Mouse (Mus musculus) testis, adult 2 months (tissue): ENCODE measurements around the gene Slc9a8. TPM values are rescaled to one million over a fixed set of nuclear protein-coding genes. Genes with fewer than 3 reads are reported as not detected.

Source experiments
- H3K27ac ChIP-seq: fragments of 200-500 bp; 2 replicates; pipeline ENCODE4 v1.5.1; 2012; ENCODE audit warnings: low read depth, low read length; ENCODE audit not compliant: control insufficient read depth, insufficient read depth
- H3K27me3 ChIP-seq: fragments of 200-500 bp; 2 replicates; pipeline ENCODE4 v1.6.1; 2012; ENCODE audit warnings: mild to moderate bottlenecking, low read length, moderate library complexity; ENCODE audit not compliant: control insufficient read depth, insufficient read depth
- H3K36me3 ChIP-seq: fragments of 200-500 bp; 2 replicates; pipeline ENCODE4 v1.6.1; 2012; ENCODE audit warnings: mild to moderate bottlenecking, low read length; ENCODE audit not compliant: control insufficient read depth, insufficient read depth
- H3K4me1 ChIP-seq: fragments of 200-500 bp; 2 replicates; pipeline ENCODE4 v1.6.1; 2012; ENCODE audit warnings: low read length; ENCODE audit not compliant: control insufficient read depth, insufficient read depth
- H3K4me3 ChIP-seq: fragments of 200-500 bp; 2 replicates; pipeline ENCODE4 v1.5.1; 2012; ENCODE audit warnings: low read depth, mild to moderate bottlenecking, low read length, moderate library complexity, mixed read lengths; ENCODE audit not compliant: control insufficient read depth
- CTCF ChIP-seq: fragments of 200-500 bp; IDR thresholded peaks from 2 replicates; pipeline ENCODE4 v1.5.1; 2012; ENCODE audit warnings: low read depth, mild to moderate bottlenecking, inconsistent platforms, low read length, moderate library complexity; ENCODE audit not compliant: control insufficient read depth, insufficient read depth, insufficient replicate concordance
- POLR2A ChIP-seq: fragments of 200-500 bp; IDR thresholded peaks from 2 replicates; pipeline ENCODE4 v1.6.1; 2012; ENCODE audit warnings: low read depth, mild to moderate bottlenecking, inconsistent platforms, low read length, moderate library complexity; ENCODE audit not compliant: control insufficient read depth
- polyA plus RNA-seq: library from polyadenylated mRNA; depleted of rRNA; stranded (reverse); fragments of >200 nt; gene quantifications from 2 replicates; pipeline ENCODE4 v1.2.3, GENCODE M21; 2012

The Slc9a8 gene
- polyA plus RNA-seq, 1 experiment, result 63.4 TPM

- Histone ChIP-seq H3K4me1 (peaks cover 6% of the 10 kb centered on the region), H3K27ac (no peak overlapping the region), H3K27me3 (no peaks in the 10 kb centered on the region), H3K4me3 (no peak overlapping the region), H3K36me3 (no peaks in the 10 kb centered on the region)
- no peak for TF ChIP-seq CTCF
- no peak for TF ChIP-seq POLR2A
These were observed 4.5 kb upstream of the Slc9a8 start for GRCm38 (mm10) chr2:167417048-167417447.

- no peak overlapping the region for H3K4me3 ChIP-seq
- no peaks in the 10 kb centered on the region for H3K36me3 ChIP-seq
- no peaks in the 10 kb centered on the region for H3K27me3 ChIP-seq
- TF ChIP-seq CTCF (peak; percentile 51; the same call in 1 of the 2 replicates), POLR2A (no peak)
- H3K4me1 ChIP-seq, result peaks cover 6% of the 10 kb centered on the region
- H3K27ac ChIP-seq, result no peak overlapping the region
These were observed 3.8 kb upstream of the Slc9a8 start for GRCm38 (mm10) chr2:167417694-167418093.

DNA sequence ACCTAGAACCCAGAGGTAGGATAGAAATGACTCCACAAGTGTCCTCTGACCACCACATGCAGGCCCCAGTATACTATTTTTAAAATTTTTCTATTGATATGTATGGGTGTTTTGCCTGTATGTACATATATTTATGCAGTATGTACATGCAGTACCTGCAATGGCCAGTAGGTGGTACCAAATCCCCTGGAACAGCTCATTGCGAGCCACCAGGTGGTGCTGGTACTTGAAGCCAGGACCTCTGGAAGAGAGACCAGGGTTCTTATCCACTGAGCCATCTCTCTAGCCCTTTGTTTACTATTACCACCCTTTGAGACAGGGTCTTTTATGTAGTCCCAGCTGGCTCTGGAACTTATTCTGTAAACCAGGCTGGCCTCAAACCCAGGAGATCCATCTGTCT, 2.3 kb upstream of the Slc9a8 start:
- Histone ChIP-seq H3K27me3 (no peaks in the 10 kb centered on the region), H3K4me1 (peaks cover 6% of the 10 kb centered on the region), H3K36me3 (no peaks in the 10 kb centered on the region), H3K4me3 (no peak overlapping the region), H3K27ac (no peak overlapping the region)
- TF ChIP-seq CTCF, result peak; percentile 84; the same call in 1 of the 2 replicates
- TF ChIP-seq POLR2A, result no peak

- Histone ChIP-seq H3K27ac (peak overlapping the region; percentile 93), H3K4me3 (peak overlapping the region; percentile 90), H3K36me3 (peaks cover 7% of the 10 kb centered on the region), H3K27me3 (no peaks in the 10 kb centered on the region), H3K4me1 (peaks cover 9% of the 10 kb centered on the region)
- TF ChIP-seq CTCF (no peak), POLR2A (no peak)
These were observed 686 bp upstream of the Slc9a8 start for GRCm38 (mm10) chr2:167420811-167421241.

DNA sequence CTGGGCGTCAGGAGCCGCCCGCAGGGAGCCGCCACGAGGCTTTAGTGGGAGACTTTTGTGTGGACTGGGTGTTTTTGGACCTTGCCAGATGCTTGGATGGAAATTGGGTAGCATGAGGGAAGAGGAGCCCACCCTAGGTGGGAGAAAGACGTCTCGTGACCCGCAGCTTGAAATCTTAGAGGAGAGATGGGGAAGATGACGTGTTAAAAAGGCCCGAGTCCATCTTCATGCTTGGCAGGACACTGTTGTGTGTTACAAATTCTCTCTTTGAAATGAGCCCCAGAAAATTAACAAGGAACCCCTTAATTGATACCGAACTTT, 598 bp downstream of the Slc9a8 start:
- peak overlapping the region; percentile 93 for H3K27ac ChIP-seq
- H3K27me3 ChIP-seq, result no peaks in the 10 kb centered on the region
- TF ChIP-seq CTCF (no peak), POLR2A (no peak)
- peaks cover 9% of the 10 kb centered on the region for H3K4me1 ChIP-seq
- H3K4me3 ChIP-seq, result peak overlapping the region; percentile 90
- peaks cover 9% of the 10 kb centered on the region for H3K36me3 ChIP-seq

GRCm38 (mm10) chr2:167423031-167423611, 1.6 kb downstream of the Slc9a8 start:
- H3K27ac ChIP-seq, result no peak overlapping the region
- H3K36me3 ChIP-seq, result peaks cover 12% of the 10 kb centered on the region
- H3K4me3 ChIP-seq, result no peak overlapping the region; the same call in 1 of the 2 replicates
- no peaks in the 10 kb centered on the region for H3K27me3 ChIP-seq
- H3K4me1 ChIP-seq, result peaks cover 9% of the 10 kb centered on the region
- TF ChIP-seq POLR2A, result no peak
- TF ChIP-seq CTCF, result no peak

- H3K4me3 ChIP-seq, result no peak overlapping the region
- TF ChIP-seq CTCF (no peak), POLR2A (no peak)
- peaks cover 13% of the 10 kb centered on the region for H3K36me3 ChIP-seq
These were observed 2.5 kb downstream of the Slc9a8 start for GRCm38 (mm10) chr2:167424040-167424439.

More at GRCm38 (mm10) chr2:167424040-167424439, 2.5 kb downstream of the Slc9a8 start:
- H3K27me3 ChIP-seq, result no peaks in the 10 kb centered on the region
- peaks cover 9% of the 10 kb centered on the region for H3K4me1 ChIP-seq
- no peak overlapping the region for H3K27ac ChIP-seq
